Mouse (Mus musculus): ENCODE measurements around the gene Bahcc1.
A peak's percentile ranks its signal among the peaks of the same experiment; 100 is the strongest.

The Bahcc1 gene

DNA sequence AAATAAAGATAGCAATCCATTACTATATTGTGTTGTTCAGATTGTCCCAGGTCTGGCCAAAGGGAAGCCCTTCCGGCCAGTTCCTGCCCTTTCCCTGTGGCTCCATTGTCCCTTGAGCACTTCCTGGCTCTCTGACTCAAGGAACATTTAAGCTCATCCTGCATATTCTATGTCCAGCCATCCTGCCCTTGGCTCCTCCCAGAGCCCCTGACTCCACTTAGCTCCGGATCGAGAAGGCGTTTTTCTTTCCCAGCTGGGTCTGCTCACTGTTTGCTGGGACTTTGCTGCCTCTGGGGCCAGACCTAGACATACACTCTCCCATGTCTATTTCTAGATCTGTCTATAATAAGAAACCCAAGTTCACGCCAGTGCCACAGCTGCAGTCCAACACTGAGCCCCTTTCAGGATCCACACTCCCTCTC lies 26.1 kb upstream of the Bahcc1 start:
- DNase-seq (ENCODE audit: extremely low spot score), result no peak

DNA sequence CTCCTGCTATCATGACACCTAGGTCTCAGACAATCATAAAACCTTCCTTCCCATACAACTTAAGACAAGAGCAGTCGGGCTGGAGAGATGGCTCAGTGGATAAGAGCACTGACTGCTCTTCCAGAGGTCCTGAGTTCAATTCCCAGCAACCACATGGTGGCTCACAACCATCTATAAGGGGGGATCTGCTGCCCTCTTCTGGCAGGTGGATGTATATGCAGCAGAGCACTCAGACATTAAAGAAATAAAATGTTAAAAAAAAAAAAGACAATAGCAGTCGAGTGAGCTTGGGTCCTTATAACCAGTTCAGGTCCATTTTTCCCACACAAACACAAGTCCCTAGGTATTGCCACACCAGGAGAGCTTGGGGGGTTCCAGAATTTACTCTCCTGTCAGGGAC lies 23.9 kb upstream of the Bahcc1 start:
- DNase-seq (ENCODE audit: extremely low spot score), result no peak

DNA sequence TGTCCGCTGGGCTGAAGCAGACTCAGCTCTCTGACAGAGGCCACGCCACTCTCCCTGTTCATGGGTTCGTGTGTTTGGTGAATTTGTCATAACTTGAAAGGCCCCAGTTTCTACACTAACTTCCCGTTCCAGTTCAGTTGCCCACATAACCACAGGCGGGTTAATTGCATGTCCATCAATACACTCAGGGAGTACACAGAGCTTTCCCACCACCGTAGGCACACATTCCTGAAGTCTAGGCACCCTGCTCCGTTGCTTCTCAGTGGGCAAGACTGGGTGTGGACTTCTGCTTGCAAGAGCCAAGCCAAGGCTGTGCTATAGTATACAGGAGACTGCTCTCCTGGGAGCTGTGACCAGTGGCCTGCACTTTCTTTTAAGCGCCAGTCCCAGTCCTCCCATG lies 23.3 kb upstream of the Bahcc1 start:
- DNase-seq (ENCODE audit: extremely low spot score), result no peak

DNA sequence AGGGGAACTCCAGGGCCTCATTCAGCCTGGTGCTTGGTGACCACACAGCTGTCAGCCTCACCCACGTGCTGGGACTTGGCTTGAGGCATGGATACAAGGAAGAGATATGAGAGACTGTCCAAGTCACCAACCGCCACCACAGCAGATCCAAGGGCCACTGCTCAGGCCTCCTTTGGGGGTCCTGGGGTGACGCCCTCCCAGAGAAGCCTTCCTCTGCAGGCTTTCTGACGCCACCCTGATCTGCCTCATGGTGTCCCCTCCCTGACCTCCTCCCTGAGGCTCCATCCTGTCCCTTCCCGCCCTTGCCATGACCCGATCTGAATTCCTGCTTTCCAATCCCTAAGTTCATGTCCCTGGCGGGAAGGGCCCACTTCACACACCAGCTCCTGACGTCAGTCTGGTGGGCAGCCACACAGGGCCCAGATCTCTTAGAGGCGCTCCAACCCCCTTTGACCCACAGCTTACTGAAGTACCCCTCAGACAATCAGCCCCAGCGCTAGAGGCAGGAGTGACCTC lies 17.0 kb upstream of the Bahcc1 start:
- DNase-seq (ENCODE audit: extremely low spot score), result peak; percentile 58

DNA sequence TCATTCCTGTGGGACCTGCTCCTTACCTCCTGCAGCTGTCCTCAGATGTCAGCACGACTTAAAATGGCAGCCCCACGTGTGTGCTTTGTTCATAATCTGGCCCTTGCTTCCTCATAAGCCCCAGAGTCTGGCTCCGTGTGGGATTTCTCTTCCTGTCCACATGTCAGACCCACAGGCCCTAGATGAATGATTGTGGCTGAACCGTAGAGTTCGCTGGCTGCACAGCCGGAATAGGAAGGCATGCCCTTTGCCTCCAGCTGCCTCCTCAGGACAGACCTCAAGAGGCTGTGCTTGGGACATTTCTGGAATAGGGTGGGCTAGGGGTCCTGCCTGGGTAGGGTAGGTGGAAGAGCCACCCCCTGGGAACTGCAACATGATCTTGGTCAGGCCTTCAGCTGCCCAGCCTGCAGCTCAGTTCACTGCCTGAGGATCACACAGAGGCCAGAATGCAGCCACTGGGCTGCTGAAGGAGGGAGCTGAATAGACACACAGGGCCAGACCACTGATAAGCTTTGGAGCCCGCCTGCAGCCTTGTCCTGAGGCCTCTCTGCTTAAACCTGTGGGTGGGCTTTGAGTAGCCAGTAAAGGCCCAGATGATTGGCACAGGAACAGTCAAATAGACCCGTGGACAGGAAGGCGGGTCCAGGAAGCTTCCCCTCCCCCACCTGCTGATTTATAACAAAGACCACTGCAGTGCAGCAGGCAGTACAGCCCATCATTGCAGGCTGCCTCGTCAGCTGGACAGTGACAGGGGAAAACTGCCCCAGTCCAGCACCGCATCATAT lies 16.0 kb upstream of the Bahcc1 start:
- DNase-seq (ENCODE audit: extremely low spot score), result peak; percentile 90

DNA sequence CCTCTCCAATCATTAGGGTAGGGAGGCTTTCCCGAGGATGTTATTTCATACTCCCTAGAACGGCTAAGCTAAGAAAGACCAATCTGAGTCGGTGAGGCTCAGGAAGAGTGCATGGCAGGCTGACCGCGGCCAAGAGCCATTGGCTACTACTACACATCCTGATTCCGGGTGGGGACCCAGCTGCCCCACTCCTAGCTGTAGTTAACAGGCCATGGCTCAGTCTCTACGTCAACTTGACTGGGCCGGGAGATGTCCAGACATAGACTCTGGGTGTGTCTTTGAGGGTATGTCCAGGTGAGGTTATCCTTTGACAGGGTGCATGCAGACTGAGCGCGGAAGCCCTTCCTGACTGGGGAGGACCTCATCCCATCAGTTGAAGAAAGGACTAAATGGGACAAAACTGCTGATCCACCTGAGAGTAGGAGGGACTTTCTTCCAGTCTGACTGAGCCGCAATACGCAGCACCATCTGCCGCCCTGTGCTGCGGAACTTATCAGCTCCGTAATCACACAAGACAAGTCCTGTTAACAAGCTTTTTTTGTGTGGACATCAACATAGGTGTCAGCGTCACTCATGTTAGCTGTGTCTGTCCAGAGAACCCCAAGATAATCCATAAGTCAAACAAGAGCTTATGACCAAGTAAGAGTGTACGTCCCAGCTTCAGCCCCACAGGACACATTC lies 14.4 kb upstream of the Bahcc1 start:
- DNase-seq (ENCODE audit: extremely low spot score), result no peak

DNA sequence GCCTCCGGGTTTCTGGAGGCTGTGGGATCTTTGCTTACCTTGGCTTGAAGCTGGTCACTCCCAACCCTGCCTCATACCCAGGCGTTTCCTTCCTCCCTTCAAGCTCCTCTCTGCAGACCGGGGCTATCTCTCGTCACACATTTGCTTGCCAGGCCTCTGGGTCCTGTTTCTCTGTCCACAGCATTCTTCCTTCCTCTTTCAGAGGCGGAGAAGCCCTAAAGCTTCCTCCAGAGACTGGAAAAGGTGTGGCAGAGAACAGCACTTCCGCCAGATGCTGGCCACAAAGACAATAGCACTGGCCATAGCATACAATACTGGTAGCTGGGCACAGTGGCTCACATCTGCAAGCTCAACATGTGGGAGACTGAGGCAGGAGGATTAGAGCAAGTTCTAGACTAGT lies 13.8 kb upstream of the Bahcc1 start:
- DNase-seq (ENCODE audit: extremely low spot score), result no peak

DNA sequence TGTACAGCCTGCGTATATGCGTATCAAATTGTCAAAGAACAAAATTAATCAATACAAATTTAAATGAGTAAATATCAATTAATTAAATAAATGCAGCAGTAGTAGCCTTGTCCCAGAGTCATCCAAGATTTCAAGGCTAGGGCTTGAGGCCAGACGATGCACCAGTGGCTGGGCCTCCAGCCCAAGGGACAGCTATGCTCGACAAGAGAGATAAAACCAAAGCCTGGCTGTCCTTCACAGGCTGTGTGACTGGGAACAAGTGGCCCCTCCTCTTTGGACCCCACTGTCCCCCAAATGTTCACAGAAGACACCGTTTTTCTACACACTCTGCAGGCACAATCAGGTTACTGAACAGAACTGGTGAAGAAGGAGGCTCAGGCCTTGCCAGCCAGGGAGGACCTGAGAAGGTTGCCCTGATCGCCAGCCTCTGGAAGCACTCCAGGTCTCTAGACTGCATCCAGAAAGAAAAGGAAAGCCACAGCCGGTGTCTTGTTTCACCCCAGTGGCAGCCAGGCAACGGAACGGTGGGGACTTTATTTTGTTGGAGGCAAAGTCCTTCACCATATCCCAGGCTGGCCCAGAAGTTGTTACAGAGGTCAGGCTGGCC lies 12.7 kb upstream of the Bahcc1 start:
- DNase-seq (ENCODE audit: extremely low spot score), result peak; percentile 52

DNA sequence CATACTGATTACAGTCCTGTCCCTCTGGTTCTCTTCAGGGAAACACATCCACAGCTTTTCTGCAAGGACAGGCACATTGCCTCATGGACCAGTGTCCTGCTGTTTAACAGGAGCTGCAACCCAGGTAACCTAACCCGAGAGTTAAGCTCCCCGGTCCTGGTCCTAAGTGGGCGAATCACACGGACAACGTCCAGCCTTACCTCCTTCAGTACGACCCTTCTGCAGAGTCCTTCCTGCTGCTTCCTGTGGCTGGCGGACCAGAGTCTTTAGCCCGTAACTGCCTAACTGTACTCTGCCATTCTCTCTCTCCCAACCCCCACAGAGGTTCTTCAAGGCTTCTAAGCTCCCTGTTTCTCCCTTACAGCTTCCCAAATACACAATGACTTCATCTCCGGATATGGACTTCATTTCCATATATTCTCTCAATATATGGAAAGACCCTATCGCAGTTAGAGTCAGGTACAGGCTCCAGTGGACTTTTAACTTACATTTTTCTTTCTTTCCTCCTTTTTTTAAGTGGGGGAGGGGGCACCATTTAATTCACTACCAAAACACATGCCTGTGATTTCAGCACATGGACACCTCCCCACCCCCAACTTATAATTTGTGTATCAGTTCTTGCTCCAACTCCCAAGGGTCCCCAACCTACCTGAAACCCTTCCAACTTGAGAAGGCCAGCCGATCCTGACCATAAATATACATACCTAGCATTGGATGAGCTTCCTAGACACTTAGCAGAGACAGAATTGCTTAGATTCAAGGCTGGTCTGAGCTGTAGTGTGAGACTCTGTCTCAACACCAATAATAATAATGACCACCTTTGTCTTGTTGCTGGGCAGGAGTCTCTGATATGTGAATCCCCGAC lies 11.6 kb upstream of the Bahcc1 start:
- no peak for DNase-seq (ENCODE audit: extremely low spot score)

DNA sequence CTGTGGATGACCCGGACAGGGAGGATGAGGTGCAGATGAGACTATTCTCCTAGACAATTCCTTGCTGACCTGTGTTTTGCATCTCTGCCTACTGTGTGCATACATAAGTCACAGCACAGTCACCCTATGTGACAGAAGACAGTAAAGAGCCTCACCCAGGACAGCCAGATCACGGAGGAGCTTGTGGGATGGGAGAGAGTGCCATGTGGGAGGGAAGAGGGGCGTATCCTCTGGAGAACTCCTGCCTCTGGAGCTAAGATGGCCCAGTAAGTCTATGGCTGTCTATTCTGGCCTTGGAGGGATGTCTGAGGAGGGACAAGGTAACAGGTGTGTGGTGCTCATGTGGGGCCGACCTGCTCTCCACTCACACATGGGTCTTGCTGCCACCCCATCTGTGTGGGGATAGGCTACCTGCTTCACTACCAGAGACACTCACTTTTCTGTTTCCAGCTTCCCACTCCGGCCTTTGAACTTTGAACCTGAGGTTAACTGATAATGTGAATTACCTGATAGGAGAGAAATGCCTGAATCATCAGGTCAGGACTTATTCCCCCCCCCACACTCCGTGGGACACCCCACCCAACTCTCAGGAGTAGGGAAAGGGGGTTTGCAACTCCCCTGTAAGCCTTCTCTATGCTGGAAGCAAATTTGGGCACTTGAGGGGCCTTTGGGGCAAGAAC lies 10.2 kb upstream of the Bahcc1 start:
- DNase-seq (ENCODE audit: extremely low spot score), result no peak

DNA sequence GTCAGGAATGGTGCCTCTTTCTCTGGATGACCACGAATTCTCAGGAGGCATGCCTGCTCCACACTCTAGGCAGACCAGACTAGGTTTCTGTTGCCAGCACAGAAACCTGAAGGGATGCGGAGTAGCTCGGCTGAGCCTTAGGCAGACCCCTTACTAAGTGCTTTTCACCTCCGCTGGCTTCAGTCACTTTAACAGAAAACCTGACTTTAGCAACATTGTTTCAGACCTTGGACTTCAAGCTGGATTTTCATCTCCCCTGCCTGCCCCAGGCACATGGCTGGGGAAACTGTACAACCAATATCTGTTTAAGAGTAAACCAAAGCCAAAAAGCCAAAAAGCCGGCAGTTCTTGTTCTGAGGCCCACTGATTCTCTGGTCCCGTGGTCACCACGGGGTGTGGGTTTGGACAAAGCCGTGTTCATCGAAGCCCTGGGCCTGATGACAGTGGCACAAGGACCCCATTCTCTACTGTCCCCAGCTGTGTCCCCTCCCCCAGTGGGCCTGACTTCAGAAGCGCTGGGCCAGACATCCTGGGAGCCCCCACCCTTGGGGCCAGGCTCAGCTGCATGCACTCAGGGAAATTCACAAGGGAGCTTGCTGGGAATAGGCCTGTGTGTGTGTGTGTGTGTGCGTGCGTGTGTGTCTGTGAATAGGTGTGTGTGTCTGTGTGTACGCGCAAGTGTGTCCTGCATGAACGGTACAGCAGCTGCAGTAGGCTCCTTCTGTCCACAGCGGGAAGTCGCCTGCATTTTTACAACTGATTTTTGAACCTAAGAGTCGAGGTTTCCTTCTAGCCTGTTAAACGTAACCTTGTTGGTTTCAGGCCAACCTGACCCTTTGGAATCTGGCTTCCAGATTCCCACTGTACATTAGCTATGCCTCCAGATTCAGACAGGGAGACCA lies 8.9 kb upstream of the Bahcc1 start:
- DNase-seq (ENCODE audit: extremely low spot score), result peak; percentile 53

DNA sequence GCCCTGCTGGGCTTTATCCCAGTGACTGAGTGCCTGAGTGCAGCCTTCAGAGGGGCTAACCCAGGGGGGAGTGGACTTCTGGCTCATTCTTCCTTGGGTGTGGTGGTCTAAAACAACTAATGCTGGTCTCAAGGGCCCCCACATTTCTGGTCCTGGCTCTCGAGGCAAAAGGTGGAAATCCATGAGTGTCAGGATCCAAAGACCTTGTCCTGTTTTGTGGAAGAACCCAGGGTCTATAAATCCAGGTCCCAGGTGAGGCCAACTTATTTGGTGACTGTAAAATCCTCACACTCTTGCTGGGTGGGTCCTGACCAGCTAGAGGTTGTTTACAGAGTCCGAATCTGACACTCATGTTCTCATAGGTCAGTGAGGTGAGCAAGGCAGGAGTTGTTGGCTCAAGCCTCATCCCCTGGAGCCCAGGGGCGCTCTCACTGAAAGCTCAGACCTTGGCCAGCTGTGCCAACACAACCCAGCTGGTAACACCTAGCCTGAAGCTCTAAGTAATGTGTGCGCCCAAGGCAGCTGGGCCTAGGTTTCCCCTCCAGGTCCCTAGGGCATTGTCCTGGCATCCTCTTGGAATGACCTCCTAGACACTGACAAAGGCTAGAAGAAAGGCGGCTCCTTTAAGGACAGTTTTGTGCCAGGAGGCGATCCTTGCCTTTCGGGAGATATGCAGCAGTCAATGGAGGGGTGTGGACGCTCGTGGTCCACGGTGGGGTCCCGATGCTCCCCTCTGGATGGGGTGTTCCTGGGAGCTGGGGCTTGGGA lies 8.1 kb upstream of the Bahcc1 start:
- peak; percentile 55 for DNase-seq (ENCODE audit: extremely low spot score)

DNA sequence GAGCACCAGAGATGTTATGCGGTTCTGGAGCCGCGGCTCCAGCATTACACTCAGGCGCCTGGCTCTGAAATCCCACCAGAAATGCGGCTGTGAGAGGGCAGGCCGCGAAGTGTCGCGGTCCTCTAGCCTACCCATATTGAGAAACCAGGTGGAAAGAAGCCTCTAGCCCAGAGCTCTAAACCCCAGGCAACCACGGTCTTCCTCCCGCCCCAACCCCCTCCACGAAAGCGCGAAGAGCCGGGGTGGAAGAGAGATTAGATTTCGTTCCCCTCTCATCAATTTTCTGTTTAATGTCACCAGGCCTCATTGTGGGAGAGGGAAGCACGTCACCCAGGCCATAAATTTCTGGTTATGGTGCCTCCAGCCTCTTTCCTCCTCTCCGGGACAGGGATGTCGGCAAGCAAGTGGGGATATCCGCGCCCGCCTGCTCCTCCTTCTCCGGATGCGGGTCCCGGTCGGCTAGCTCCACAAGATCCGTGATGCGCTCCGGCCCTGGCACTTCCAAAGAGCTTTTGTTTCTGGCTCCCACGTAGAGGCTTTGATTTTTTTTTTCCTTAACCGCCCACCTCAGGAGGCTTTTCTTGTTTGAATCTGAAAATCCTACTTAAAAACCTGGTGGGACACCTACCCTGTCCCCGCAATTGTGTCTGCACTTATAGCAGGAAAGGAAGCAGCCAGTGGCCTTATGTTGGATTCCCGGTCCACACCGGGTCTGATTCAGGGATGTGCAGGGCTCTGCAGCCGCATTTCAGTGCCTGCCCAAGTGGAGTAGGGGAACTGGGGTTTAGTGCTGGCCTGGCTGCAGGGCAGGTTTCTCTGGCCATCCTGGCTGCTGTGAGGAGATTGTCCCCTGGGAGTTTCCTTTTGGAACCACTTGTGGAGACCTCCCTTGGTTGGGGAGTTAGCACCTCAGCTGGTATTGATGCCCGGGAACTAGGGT lies 7.2 kb upstream of the Bahcc1 start:
- DNase-seq (ENCODE audit: extremely low spot score), result peak; percentile 76

DNA sequence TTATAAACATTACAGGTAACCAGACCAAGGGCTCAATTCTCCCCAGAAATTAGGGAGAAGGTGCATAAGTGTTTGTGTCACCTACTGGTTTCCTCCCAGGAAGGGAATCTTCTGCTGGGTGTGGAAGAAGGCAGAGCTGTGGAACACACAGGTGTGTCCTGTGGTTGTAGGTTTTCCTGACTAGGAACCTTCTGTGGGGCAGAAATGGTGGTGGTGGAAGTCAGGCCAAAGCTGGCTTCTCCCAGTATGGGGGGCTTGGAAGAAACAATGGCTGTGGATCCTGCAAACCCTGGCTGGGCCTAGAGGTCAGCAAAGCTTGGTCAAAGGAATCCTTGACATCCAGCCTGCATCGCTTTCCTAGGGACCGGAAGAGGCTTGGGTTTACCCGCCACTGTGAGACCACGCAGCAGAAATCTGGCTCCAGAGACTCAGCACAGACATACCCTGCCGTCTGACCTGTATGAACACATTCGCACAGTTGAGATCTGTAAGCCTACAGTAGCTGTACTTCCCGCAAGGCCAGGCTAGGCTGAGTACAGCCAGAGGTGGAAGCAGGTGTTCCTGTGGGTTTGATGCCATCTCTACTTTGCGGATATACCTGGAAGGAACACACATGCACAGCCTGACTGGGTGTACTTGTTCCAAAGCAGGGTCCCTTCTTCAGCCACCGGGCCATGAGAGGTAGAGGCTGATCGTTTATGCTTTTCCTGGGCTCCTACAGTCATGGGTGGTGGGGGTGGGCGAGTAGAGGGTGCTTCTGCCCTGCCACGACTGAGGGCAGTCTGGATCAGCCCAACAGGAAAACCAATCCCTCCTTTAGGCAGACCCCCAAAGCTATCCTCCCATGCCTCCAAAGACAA lies 6.1 kb upstream of the Bahcc1 start:
- no peak for DNase-seq (ENCODE audit: extremely low spot score)

DNA sequence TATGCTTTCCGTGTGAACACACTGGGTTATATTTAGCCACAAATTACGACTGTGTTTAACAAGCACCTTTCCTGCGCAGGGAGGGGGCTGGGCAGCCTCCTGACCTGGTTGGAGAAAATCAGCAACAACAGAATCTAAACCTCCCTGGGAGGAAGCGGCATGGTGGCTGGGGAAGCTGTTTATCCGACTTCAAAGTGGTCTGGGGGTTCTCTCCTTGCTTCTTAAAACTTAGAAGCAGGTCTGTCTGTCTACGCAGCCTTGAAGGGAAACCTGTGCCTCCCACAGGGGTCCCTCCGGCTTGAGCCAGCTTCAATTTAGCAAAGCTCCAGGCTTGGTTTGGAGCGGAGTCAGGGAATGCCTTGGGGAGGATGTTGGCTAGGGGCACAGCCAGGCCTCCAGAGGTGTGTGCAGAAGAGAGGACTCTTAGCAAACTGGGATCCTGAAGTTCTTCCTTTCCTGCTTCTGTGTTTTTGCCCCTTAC lies 5.1 kb upstream of the Bahcc1 start:
- no peak for DNase-seq (ENCODE audit: extremely low spot score)

DNA sequence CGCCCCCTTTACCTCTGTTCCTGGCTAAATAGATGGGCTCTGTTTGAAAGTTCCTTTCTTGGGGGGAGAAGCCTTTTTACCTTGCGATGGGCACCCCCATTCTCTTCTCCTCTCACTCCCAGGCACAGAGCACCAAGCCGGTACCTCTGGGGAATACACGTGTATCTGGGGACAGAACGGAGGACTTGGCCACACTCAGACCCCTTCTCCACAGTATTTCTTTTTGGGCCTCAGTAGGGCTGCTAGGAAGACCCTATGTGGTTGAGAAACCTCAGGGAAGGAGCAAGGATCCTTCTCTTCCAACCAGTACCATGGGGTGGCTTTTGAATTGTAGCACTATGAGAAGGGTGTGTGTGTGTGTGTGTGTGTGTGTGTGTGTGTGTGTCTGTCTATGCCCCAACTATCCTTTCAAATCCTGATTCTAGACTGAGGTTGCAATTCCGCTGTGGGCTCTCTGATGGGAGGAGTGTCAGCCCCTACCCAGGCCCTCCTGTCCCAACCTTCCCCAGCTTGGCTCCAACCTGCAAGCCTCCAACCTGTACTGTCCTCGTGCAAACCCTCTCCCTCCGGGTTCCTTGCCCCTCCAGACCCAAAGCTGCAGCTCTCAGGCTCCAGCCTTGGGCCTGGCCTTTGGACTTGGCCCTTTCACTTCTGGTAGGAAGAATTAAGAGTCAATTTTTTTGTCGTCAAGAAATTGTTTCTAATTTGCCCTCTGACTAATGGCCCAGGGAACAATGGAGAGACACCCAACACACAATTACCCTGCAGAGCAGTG lies 4.4 kb upstream of the Bahcc1 start:
- DNase-seq (ENCODE audit: extremely low spot score), result no peak
